ENCODE assay signal across 9 mouse cellular contexts in the genomic region with DNA sequence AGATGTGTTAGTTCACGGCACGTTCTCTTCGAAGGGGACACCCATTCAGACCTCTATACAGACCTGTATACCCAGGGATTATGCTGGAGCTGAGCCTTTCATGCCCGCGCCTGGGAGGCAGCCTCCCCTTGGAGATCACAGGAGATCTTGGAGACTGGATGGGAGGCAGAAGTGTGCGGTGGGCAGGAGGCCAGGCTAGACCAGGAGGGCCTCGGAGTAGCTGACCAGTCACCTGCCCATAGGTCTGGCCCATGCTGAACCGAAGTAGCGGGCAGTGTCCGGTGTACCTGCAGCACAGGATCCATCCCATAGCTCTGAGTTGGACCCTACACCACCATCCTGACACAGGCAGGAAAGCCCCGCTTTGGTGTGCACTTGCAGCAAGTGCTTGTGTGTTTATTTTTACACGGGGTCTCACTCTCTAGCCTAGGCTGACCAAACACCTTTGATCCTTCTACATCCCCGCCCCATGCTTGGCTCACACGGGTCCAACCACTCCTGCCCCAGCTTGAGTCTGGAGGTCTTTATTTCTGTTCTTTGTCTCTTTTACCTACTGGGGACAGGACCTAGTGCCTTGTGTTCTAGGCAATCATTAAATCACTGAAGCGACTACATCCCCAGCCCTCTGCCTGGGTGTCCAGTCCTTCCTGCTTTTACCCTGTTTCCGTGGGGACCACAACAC. TPM values are rescaled to one million over a fixed set of nuclear protein-coding genes. Genes with fewer than 3 reads are reported as not detected.
DNase-seq lines count a peak whose midpoint lies in the region; ATAC-seq lines count a peak whose summit lies in the region.
"Had no signal": no experiment of that assay in that cellular context is flagged by ENCODE, and none has a peak within 500 bp of the region (broad histone marks: within the 10 kb centered on the region; RNA-seq: fewer than 3 reads in every experiment).

No protein-coding gene starts in this region.

- H3K9me3 ChIP-seq in kidney, embryonic 14.5 days (ENCODE audit: control insufficient read depth, low read length): no peaks in the 10 kb centered on the region
- H3K9me3 ChIP-seq in forebrain, embryonic 13.5 days (replicated peaks): no peaks in the 10 kb centered on the region
- no peaks in the 10 kb centered on the region for H3K9me3 ChIP-seq in hindbrain, embryonic 14.5 days (ENCODE audit: control insufficient read depth, low read length)
- no peaks in the 10 kb centered on the region for H3K9me3 ChIP-seq in midbrain, embryonic 14.5 days (ENCODE audit: control insufficient read depth, low read length)
- H3K9me3 ChIP-seq: lung, embryonic 15.5 days had no signal

- H3K36me3 ChIP-seq in kidney, embryonic 14.5 days (ENCODE audit: control insufficient read depth, insufficient read depth, low read length): peaks cover 32% of the 10 kb centered on the region
- peaks cover 40% of the 10 kb centered on the region for H3K36me3 ChIP-seq in forebrain, embryonic 13.5 days (ENCODE audit: poor library complexity, severe bottlenecking)
- H3K36me3 ChIP-seq in hindbrain, embryonic 14.5 days (replicated peaks; ENCODE audit: control insufficient read depth, insufficient read depth): peaks cover 45% of the 10 kb centered on the region
- peaks cover 47% of the 10 kb centered on the region for H3K36me3 ChIP-seq in midbrain, embryonic 14.5 days (ENCODE audit: control insufficient read depth, insufficient read depth, low read length)

- H3K4me2 ChIP-seq in kidney, embryonic 14.5 days (replicated peaks; ENCODE audit: low read depth, low read length): peak overlapping the region; percentile 15; the same call in 1 of the 2 replicates
- no peak overlapping the region for H3K4me2 ChIP-seq in forebrain, embryonic 13.5 days
- 0 out of 2 replicates have a peak overlapping the region, but pooled peaks have one; percentile 1 for H3K4me2 ChIP-seq in hindbrain, embryonic 14.5 days (replicated peaks)
- no peak overlapping the region for H3K4me2 ChIP-seq in midbrain, embryonic 14.5 days (ENCODE audit: low read length)

- H3K27ac ChIP-seq in kidney, embryonic 14.5 days (ENCODE audit: low read depth, low read length): no peak overlapping the region
- no peak overlapping the region for H3K27ac ChIP-seq in forebrain, embryonic 13.5 days
- H3K27ac ChIP-seq in hindbrain, embryonic 14.5 days: no peak overlapping the region
- no peak overlapping the region for H3K27ac ChIP-seq in midbrain, embryonic 14.5 days (replicated peaks; ENCODE audit: low read depth, low read length)
- H3K27ac ChIP-seq: lung, embryonic 15.5 days had no signal

- peaks cover 42% of the 10 kb centered on the region for H3K27me3 ChIP-seq in kidney, embryonic 14.5 days (ENCODE audit: control insufficient read depth, insufficient read depth, low read length)
- peaks cover 63% of the 10 kb centered on the region for H3K27me3 ChIP-seq in forebrain, embryonic 13.5 days
- peaks cover 22% of the 10 kb centered on the region for H3K27me3 ChIP-seq in hindbrain, embryonic 14.5 days (ENCODE audit: control insufficient read depth, insufficient read depth, low read length)
- peaks cover 28% of the 10 kb centered on the region; the same call in 1 of the 2 replicates for H3K27me3 ChIP-seq in midbrain, embryonic 14.5 days (ENCODE audit: control insufficient read depth, insufficient read depth, low read length)

- no peak for DNase-seq in kidney, adult 18-20 months
- DNase-seq in hindbrain, embryonic 14.5 days (ENCODE audit: low spot score): no peak
- peak; percentile 37 for DNase-seq in midbrain, embryonic 14.5 days
- no peak for DNase-seq in layer of hippocampus, postnatal 36 days
- DNase-seq in adrenal gland, postnatal 14 days: no peak

- 34% methylated on average over 16 of the region's 16 CpGs for WGBS in kidney, embryonic 14.5 days
- 23% methylated on average over 16 of the region's 16 CpGs for WGBS in forebrain, embryonic 13.5 days
- 23% methylated on average over 16 of the region's 16 CpGs for WGBS in hindbrain, embryonic 14.5 days
- 24% methylated on average over 16 of the region's 16 CpGs for WGBS in midbrain, embryonic 14.5 days

- peak; percentile 1; the same call in 1 of the 2 replicates for ATAC-seq in kidney, embryonic 14.5 days (ENCODE audit: low FRiP score, low TSS enrichment)
- ATAC-seq in forebrain, embryonic 13.5 days: no peak
- no peak for ATAC-seq in hindbrain, embryonic 14.5 days (ENCODE audit: low FRiP score)
- no peak for ATAC-seq in midbrain, embryonic 14.5 days (ENCODE audit: low FRiP score, low TSS enrichment)

- no peak overlapping the region for H3K4me3 ChIP-seq in kidney, embryonic 14.5 days (ENCODE audit: low read length)
- H3K4me3 ChIP-seq in forebrain, embryonic 13.5 days: no peak overlapping the region
- H3K4me3 ChIP-seq in hindbrain, embryonic 14.5 days (replicated peaks; ENCODE audit: low read length): no peak overlapping the region
- no peak overlapping the region for H3K4me3 ChIP-seq in midbrain, embryonic 14.5 days (replicated peaks; ENCODE audit: low read depth, low read length)
- H3K4me3 ChIP-seq: lung, embryonic 15.5 days had no signal

- peaks cover 16% of the 10 kb centered on the region; the same call in 1 of the 2 replicates for H3K4me1 ChIP-seq in kidney, embryonic 14.5 days (ENCODE audit: control insufficient read depth, insufficient read depth, low read length)
- H3K4me1 ChIP-seq in forebrain, embryonic 13.5 days: peaks cover 25% of the 10 kb centered on the region
- H3K4me1 ChIP-seq in hindbrain, embryonic 14.5 days (replicated peaks; ENCODE audit: control insufficient read depth, insufficient read depth, low read length): peaks cover 15% of the 10 kb centered on the region
- H3K4me1 ChIP-seq in midbrain, embryonic 14.5 days (ENCODE audit: control insufficient read depth, insufficient read depth, low read length): 0 out of 2 replicates have a peak, but pooled peaks cover 8% of the 10 kb centered on the region

- H3K9ac ChIP-seq in kidney, embryonic 14.5 days (ENCODE audit: low read depth, low read length): no peak overlapping the region
- H3K9ac ChIP-seq in forebrain, embryonic 13.5 days: peak overlapping the region; percentile 43; the same call in 1 of the 2 replicates
- 0 out of 2 replicates have a peak overlapping the region, but pooled peaks have one; percentile 6 for H3K9ac ChIP-seq in hindbrain, embryonic 14.5 days
- no peak overlapping the region for H3K9ac ChIP-seq in midbrain, embryonic 14.5 days (replicated peaks; ENCODE audit: low read length)
- H3K9ac ChIP-seq: lung, embryonic 15.5 days had no signal

RNA-seq across cellular contexts. Expression of gene Fam166b, which starts 0.6 kb away (rescaled TPM):
- 0.24 and 0.38 TPM in 2 replicates for polyA plus RNA-seq in kidney, embryonic 14.5 days (2014; fragmentation: Nextera tagmentation; extraction: Ambion mirVana)
- polyA plus RNA-seq in forebrain, embryonic 13.5 days (2015; fragmentation: Nextera tagmentation; extraction: Ambion mirVana): 0.31 and 0.42 TPM in 2 replicates
- 1.6 and 2.2 TPM in 2 replicates for polyA plus RNA-seq in hindbrain, embryonic 14.5 days (2014; fragmentation: Nextera tagmentation; extraction: Ambion mirVana)
- 0.46 and 0.76 TPM in 2 replicates for polyA plus RNA-seq in midbrain, embryonic 14.5 days (2014; fragmentation: Nextera tagmentation; extraction: Ambion mirVana)
- total RNA-seq in layer of hippocampus, postnatal 36 days (2021): 1 to 10 TPM in 1 of 2 experiments, under 1 TPM in 1; 0.72 to 2.6 TPM
- not detected in 2 replicates for total RNA-seq in adrenal gland, postnatal 14 days (2021)

RNA-seq across cellular contexts. Expression of gene Tesk1, which starts 13.4 kb away (rescaled TPM):
- 11.4 and 14.9 TPM in 2 replicates for polyA plus RNA-seq in kidney, embryonic 14.5 days (2014; fragmentation: Nextera tagmentation; extraction: Ambion mirVana)
- polyA plus RNA-seq in forebrain, embryonic 13.5 days (2015; fragmentation: Nextera tagmentation; extraction: Ambion mirVana): 6.0 and 6.3 TPM in 2 replicates
- polyA plus RNA-seq in hindbrain, embryonic 14.5 days (2014; fragmentation: Nextera tagmentation; extraction: Ambion mirVana): 21.8 and 22.6 TPM in 2 replicates
- 20.9 and 21.2 TPM in 2 replicates for polyA plus RNA-seq in midbrain, embryonic 14.5 days (2014; fragmentation: Nextera tagmentation; extraction: Ambion mirVana)
- total RNA-seq in layer of hippocampus, postnatal 36 days (2021): 10 to 100 TPM; 76.2 to 76.3 TPM
- 53.9 and 59.0 TPM in 2 replicates for total RNA-seq in adrenal gland, postnatal 14 days (2021)

RNA-seq across cellular contexts. Expression of gene Cd72, which starts 26.1 kb away (rescaled TPM):
- polyA plus RNA-seq in kidney, embryonic 14.5 days (2014; fragmentation: Nextera tagmentation; extraction: Ambion mirVana): 5.1 and 5.2 TPM in 2 replicates
- polyA plus RNA-seq in forebrain, embryonic 13.5 days (2015; fragmentation: Nextera tagmentation; extraction: Ambion mirVana): 3.9 and 4.0 TPM in 2 replicates
- 6.4 and 7.5 TPM in 2 replicates for polyA plus RNA-seq in hindbrain, embryonic 14.5 days (2014; fragmentation: Nextera tagmentation; extraction: Ambion mirVana)
- polyA plus RNA-seq in midbrain, embryonic 14.5 days (2014; fragmentation: Nextera tagmentation; extraction: Ambion mirVana): 7.9 and 12.9 TPM in 2 replicates
- total RNA-seq in layer of hippocampus, postnatal 36 days (2021): not detected
- 2.7 and 12.7 TPM in 2 replicates for total RNA-seq in adrenal gland, postnatal 14 days (2021)
- total RNA-seq: layer of hippocampus, adult 18-20 months had no signal

RNA-seq across cellular contexts. Expression of gene Rusc2, which starts 46.5 kb away (rescaled TPM):
- polyA plus RNA-seq in kidney, embryonic 14.5 days (2014; fragmentation: Nextera tagmentation; extraction: Ambion mirVana): 8.9 and 11.2 TPM in 2 replicates
- polyA plus RNA-seq in forebrain, embryonic 13.5 days (2015; fragmentation: Nextera tagmentation; extraction: Ambion mirVana): 38.9 and 42.5 TPM in 2 replicates
- 58.3 and 58.5 TPM in 2 replicates for polyA plus RNA-seq in hindbrain, embryonic 14.5 days (2014; fragmentation: Nextera tagmentation; extraction: Ambion mirVana)
- polyA plus RNA-seq in midbrain, embryonic 14.5 days (2014; fragmentation: Nextera tagmentation; extraction: Ambion mirVana): 68.1 and 106 TPM in 2 replicates
- 100 to 1,000 TPM; 104 to 120 TPM for total RNA-seq in layer of hippocampus, postnatal 36 days (2021)
- total RNA-seq in adrenal gland, postnatal 14 days (2021): 34.8 and 38.6 TPM in 2 replicates

RNA-seq across cellular contexts. Expression of gene Sit1, which starts 55.2 kb away (rescaled TPM):
- not detected in 2 replicates for polyA plus RNA-seq in kidney, embryonic 14.5 days (2014; fragmentation: Nextera tagmentation; extraction: Ambion mirVana)
- polyA plus RNA-seq in forebrain, embryonic 13.5 days (2015; fragmentation: Nextera tagmentation; extraction: Ambion mirVana): not detected in 2 replicates
- polyA plus RNA-seq in hindbrain, embryonic 14.5 days (2014; fragmentation: Nextera tagmentation; extraction: Ambion mirVana): not detected in 2 replicates
- not detected in 2 replicates for polyA plus RNA-seq in midbrain, embryonic 14.5 days (2014; fragmentation: Nextera tagmentation; extraction: Ambion mirVana)
- not detected for total RNA-seq in layer of hippocampus, postnatal 36 days (2021)
- total RNA-seq in adrenal gland, postnatal 14 days (2021): 0.59 and 1.3 TPM in 2 replicates
- total RNA-seq: layer of hippocampus, adult 18-20 months had no signal

Comparison
In these comparisons a context has a peak if more than half of its experiments do, and no peak if none do; other contexts are left out.
1. H3K4me2 ChIP-seq: peak in kidney, embryonic 14.5 days (single experiment) and hindbrain, embryonic 14.5 days (single experiment); none in forebrain, embryonic 13.5 days (single experiment) and midbrain, embryonic 14.5 days (single experiment).
2. H3K9ac ChIP-seq: peak in forebrain, embryonic 13.5 days (single experiment) and hindbrain, embryonic 14.5 days (single experiment); none in kidney, embryonic 14.5 days (single experiment) and midbrain, embryonic 14.5 days (single experiment).